Mouse (Mus musculus) forebrain, postnatal 0 days (tissue): ENCODE data around the gene Haus4. TPM values are rescaled to one million over a fixed set of nuclear protein-coding genes. Genes with fewer than 3 reads are reported as not detected.

ENCODE experiments used
- ATAC-seq: fragments of 200-750 bp; cut with Nextera tagmentation; 2 replicates; pipeline ENCODE4 v1.8.0; 2017; ENCODE audit warnings: mild to moderate bottlenecking, moderate library complexity
- DNase-seq: peaks from one replicate; pipeline ENCODE4 v3.0.0-alpha.2; 2015
- H3K27ac ChIP-seq: fragments of 300-500 bp; sonication (generic); 2 replicates; pipeline ENCODE4 v1.5.1; 2014; ENCODE audit warnings: low read depth, mild to moderate bottlenecking, antibody characterized with exemption, low read length, moderate library complexity, mixed read lengths
- H3K27me3 ChIP-seq: fragments of 300-500 bp; sonication (generic); 2 replicates; pipeline ENCODE4 v1.6.1; 2014; ENCODE audit warnings: mild to moderate bottlenecking, low read length, mixed read lengths; ENCODE audit not compliant: insufficient read depth
- H3K36me3 ChIP-seq: fragments of 300-500 bp; sonication (generic); 2 replicates; pipeline ENCODE4 v1.6.1; 2014; ENCODE audit warnings: mild to moderate bottlenecking, moderate library complexity; ENCODE audit not compliant: insufficient read depth
- H3K4me1 ChIP-seq: fragments of 300-500 bp; sonication (generic); 2 replicates; pipeline ENCODE4 v1.6.1; 2014; ENCODE audit warnings: antibody characterized with exemption; ENCODE audit not compliant: insufficient read depth
- H3K4me2 ChIP-seq: fragments of 300-500 bp; sonication (generic); 2 replicates; pipeline ENCODE4 v1.6.1; 2014; ENCODE audit warnings: low read depth, mild to moderate bottlenecking, moderate library complexity
- H3K4me3 ChIP-seq: fragments of 300-500 bp; sonication (generic); 2 replicates; pipeline ENCODE4 v1.5.1; 2014; ENCODE audit warnings: low read depth, low read length, mixed read lengths
- H3K9ac ChIP-seq: fragments of 300-500 bp; sonication (generic); 2 replicates; pipeline ENCODE4 v1.6.1; 2014; ENCODE audit warnings: mild to moderate bottlenecking
- H3K9me3 ChIP-seq: fragments of 300-500 bp; sonication (generic); 2 replicates; pipeline ENCODE4 v1.6.1; 2016; ENCODE audit warnings: low read length
- CTCF ChIP-seq: sonication (generic); IDR thresholded peaks from 2 replicates; pipeline ENCODE4 v1.5.1; 2016; ENCODE audit warnings: antibody characterized with exemption, control low read depth, low read depth
- WGBS: fragments of 180-500 bp; shearing (Covaris S2); extraction: QIAGEN DNeasy Blood & Tissue Kit; methylation state at CpG from one replicate; pipeline ENCODE4 v1.1.7; 2014; 5-methylcytosine and 5-hydroxymethylcytosine counted together
- polyA plus RNA-seq: library from polyadenylated mRNA; unstranded; fragments of >200 nt; fragmentation: Nextera tagmentation; extraction: Ambion mirVana; gene quantifications from 2 replicates; pipeline ENCODE4 v1.2.1, GENCODE M21; 2015
- total RNA-seq: library from RNA; depleted of rRNA; stranded (reverse); fragments of >200 nt; gene quantifications from 2 replicates; pipeline ENCODE4 v1.2.3, GENCODE M21; 2014

Haus4 gene
- total and polyA plus RNA-seq, 2 experiments from 2014 or later = 17.9 to 23.1 TPM

GRCm38 (mm10) chr14:54527227-54528006 lies 27.0 kb downstream of the Haus4 start:
- peak overlapping the region; percentile 42 for H3K4me3 ChIP-seq
- H3K4me2 ChIP-seq = peak overlapping the region; percentile 77
- H3K4me1 ChIP-seq = peaks cover 4% of the 10 kb centered on the region; the same call in 1 of the 2 replicates
- no peaks in the 10 kb centered on the region for H3K9me3 ChIP-seq
- peak; percentile 86 for ATAC-seq
- WGBS = 1% methylated on average over 18 of the region's 18 CpGs
- H3K27ac ChIP-seq = peak overlapping the region; percentile 79
- H3K9ac ChIP-seq = peak overlapping the region; percentile 63
- H3K27me3 ChIP-seq = no peaks in the 10 kb centered on the region
- peak; percentile 35; the same call in 1 of the 2 replicates for TF ChIP-seq CTCF
- peak; percentile 64 for DNase-seq
- H3K36me3 ChIP-seq = no peaks in the 10 kb centered on the region

- Histone ChIP-seq H3K9me3 (no peaks in the 10 kb centered on the region), H3K9ac (no peak overlapping the region), H3K4me2 (no peak overlapping the region), H3K27ac (no peak overlapping the region), H3K4me3 (no peak overlapping the region), H3K27me3 (no peaks in the 10 kb centered on the region), H3K36me3 (no peaks in the 10 kb centered on the region), H3K4me1 (peaks cover 4% of the 10 kb centered on the region; the same call in 1 of the 2 replicates)
- 17% methylated on average over 6 of the region's 6 CpGs for WGBS
- DNase-seq = peak; percentile 39
- no peak for ATAC-seq
- peak; percentile 59 for TF ChIP-seq CTCF
Observed at GRCm38 (mm10) chr14:54523600-54523999, 30.8 kb downstream of the Haus4 start.

GRCm38 (mm10) chr14:54516710-54517310 lies 37.6 kb downstream of the Haus4 start:
- Histone ChIP-seq H3K9me3 (no peaks in the 10 kb centered on the region), H3K36me3 (peaks cover 29% of the 10 kb centered on the region), H3K4me1 (peaks cover 13% of the 10 kb centered on the region), H3K4me2 (peak overlapping the region; percentile 59), H3K4me3 (peak overlapping the region; percentile 68), H3K27me3 (no peaks in the 10 kb centered on the region), H3K9ac (peak overlapping the region; percentile 70), H3K27ac (peak overlapping the region; percentile 81)
- ATAC-seq = peak; percentile 16
- 4% methylated on average over 17 of the region's 17 CpGs for WGBS
- no peak for DNase-seq
- TF ChIP-seq CTCF = peak; percentile 11; the same call in 1 of the 2 replicates

GRCm38 (mm10) chr14:54509774-54510173 lies 44.6 kb downstream of the Haus4 start:
- Histone ChIP-seq H3K9ac (no peak overlapping the region), H3K4me3 (no peak overlapping the region), H3K27ac (no peak overlapping the region), H3K9me3 (no peaks in the 10 kb centered on the region), H3K27me3 (no peaks in the 10 kb centered on the region), H3K4me2 (no peak overlapping the region), H3K4me1 (no peaks in the 10 kb centered on the region), H3K36me3 (peaks cover 80% of the 10 kb centered on the region)
- 93% methylated on average over 9 of the region's 9 CpGs for WGBS
- ATAC-seq = no peak
- no peak for TF ChIP-seq CTCF
- DNase-seq = no peak

GRCm38 (mm10) chr14:54503092-54503491 lies 51.3 kb downstream of the Haus4 start:
- no peaks in the 10 kb centered on the region for H3K27me3 ChIP-seq
- no peaks in the 10 kb centered on the region for H3K4me1 ChIP-seq
- peaks cover 14% of the 10 kb centered on the region for H3K36me3 ChIP-seq
- no peak for ATAC-seq
- no peak overlapping the region for H3K27ac ChIP-seq
- no peak overlapping the region for H3K4me3 ChIP-seq
- TF ChIP-seq CTCF = no peak
- no peak overlapping the region for H3K4me2 ChIP-seq
- no peak for DNase-seq
- H3K9me3 ChIP-seq = no peaks in the 10 kb centered on the region
- 87% methylated on average over 2 of the region's 2 CpGs for WGBS
- H3K9ac ChIP-seq = no peak overlapping the region

- no peak overlapping the region for H3K9ac ChIP-seq
- DNase-seq (no peak), ATAC-seq (no peak)
- no peak overlapping the region for H3K4me2 ChIP-seq
- no peak overlapping the region for H3K27ac ChIP-seq
- 74% methylated on average over 2 of the region's 2 CpGs for WGBS
- no peaks in the 10 kb centered on the region for H3K36me3 ChIP-seq
- no peak for TF ChIP-seq CTCF
- no peak overlapping the region for H3K4me3 ChIP-seq
- H3K27me3 ChIP-seq = no peaks in the 10 kb centered on the region
- H3K9me3 ChIP-seq = no peaks in the 10 kb centered on the region
- H3K4me1 ChIP-seq = no peaks in the 10 kb centered on the region
Observed at GRCm38 (mm10) chr14:54501365-54501764, 53.1 kb downstream of the Haus4 start.

- TF ChIP-seq CTCF = no peak
- Histone ChIP-seq H3K4me2 (no peak overlapping the region), H3K4me3 (no peak overlapping the region), H3K9me3 (no peaks in the 10 kb centered on the region), H3K9ac (no peak overlapping the region), H3K27ac (no peak overlapping the region), H3K27me3 (no peaks in the 10 kb centered on the region), H3K36me3 (no peaks in the 10 kb centered on the region), H3K4me1 (no peaks in the 10 kb centered on the region)
- ATAC-seq (no peak), DNase-seq (no peak)
- WGBS = 90% methylated on average over 2 of the region's 2 CpGs
Observed at GRCm38 (mm10) chr14:54499330-54499729, 55.1 kb downstream of the Haus4 start.
